Mouse (Mus musculus) left cerebral cortex, adult 18-20 months (tissue): ENCODE results near the gene Gm37240. TPM values are rescaled to one million over a fixed set of nuclear protein-coding genes. Genes with fewer than 3 reads are reported as not detected.

Source experiments
- DNase-seq, 2 experiments: peaks; one replicate each; pipeline ENCODE4 v3.0.0; 2021 to 2022; ENCODE audit warnings: low spot score in 2 of 2, mixed read lengths in 1 of 2
- total RNA-seq, 2 experiments: library from RNA; stranded (reverse); gene quantifications; 2 replicates each; pipeline ENCODE4 v1.2.3; 2021

Gm37240 gene
- total RNA-seq, 2 experiments from 2014 or later: 2.3 TPM; not detected in 1

GRCm38 (mm10) chr3:84815461-84815860, 1071.9 kb downstream of the Gm37240 start:
- peak; percentile 36 to 39 for DNase-seq

DNA sequence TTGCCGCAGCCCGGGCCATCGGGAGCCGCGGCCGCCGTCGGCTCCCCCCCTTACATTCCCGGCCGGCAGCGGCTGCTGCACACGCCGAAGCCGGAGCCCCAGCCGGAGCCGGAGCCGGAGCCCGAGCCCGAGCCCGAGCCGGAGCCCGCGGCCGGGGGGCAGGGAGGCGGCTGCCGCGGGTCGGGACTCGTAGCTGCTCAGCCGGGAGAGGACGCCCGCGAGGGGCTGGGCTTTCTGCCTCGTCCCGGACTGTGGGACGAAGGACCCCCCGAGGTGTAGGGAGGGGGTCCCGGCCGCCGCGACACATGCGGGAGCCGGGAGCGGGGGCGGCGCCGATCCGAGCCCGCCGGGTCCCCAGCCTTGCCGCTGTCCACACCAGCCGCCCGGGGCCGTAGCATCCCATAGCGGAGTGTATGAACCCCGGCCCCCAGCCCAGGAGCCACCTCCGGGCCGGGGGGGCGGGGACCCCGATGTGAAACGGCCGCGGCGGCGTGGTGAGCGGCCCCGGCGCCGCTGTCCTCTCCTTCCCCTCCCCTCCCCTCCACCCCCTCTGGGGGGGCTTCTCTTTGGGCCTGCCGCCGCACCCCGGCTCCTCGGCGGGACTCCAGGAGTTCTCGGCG, 1072.4 kb downstream of the Gm37240 start, which contains the start of gene Fbxw7:
Fbxw7 (plus strand) TSS at position 507 of the 620 bp plus-strand sequence.
- peak in 1 of 2 experiments; percentile 3 for DNase-seq

GRCm38 (mm10) chr3:84814157-84814761, 1073.1 kb downstream of the Gm37240 start:
- peak; percentile 100 for DNase-seq

DNA sequence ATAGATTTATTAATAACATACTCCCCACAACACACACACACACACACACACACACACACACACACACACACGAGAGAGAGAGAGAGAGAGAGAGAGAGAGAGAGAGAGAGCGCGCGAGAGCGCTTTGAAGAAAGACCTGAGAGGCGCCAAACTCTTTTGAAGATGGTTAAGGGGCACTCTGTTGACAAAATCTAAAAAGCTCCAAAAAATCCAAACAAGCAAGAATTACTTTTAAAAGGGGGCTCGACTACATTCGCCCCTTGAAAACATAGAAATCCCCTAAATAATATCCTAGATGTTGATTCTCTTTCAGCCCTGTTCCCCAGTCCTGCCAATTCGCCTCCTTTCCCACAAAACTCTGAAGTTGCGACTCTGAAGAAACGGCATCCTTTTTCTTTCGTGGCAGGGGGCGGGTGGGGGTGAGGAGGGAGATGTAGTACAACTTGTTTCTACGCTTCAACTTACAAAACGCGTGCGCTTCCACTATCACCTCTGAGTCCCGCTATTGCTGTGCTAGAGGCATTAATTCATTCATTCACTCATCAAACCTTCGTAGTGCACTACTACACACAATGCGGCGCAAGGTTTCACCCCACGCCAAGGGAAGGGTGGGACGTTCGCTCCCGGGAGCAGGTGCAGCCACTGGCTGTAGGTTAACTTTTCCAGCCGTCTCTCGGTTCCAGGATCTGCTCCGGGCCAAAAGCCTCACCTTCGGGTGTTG, 1073.7 kb downstream of the Gm37240 start:
- no peak for DNase-seq

- no peak for DNase-seq
Observed at GRCm38 (mm10) chr3:84810803-84811202, 1076.5 kb downstream of the Gm37240 start.

DNA sequence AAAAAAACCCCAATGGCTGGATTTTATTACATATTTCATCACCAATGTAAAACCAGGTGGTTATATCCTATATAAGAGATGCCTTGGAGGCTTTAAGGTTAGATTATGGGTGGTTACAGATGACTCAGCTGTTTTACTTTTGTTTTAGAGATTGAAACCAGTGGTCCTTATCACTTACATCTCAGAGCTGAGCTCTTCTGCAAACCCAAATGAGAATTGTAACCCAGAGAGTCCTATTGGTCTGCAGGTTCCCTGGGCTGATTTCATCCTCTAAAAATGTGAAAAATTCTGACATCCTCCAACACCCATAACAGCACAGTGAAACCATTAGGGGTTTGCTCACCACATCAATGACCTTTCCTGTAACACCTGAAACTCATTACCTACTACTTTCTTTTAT, 1078.4 kb downstream of the Gm37240 start:
- no peak for DNase-seq

GRCm38 (mm10) chr3:84807826-84808225, 1079.5 kb downstream of the Gm37240 start:
- no peak for DNase-seq

- no peak for DNase-seq
Observed at GRCm38 (mm10) chr3:84806206-84806605, 1081.1 kb downstream of the Gm37240 start.

- no peak for DNase-seq
Observed at GRCm38 (mm10) chr3:84804036-84804435, 1083.3 kb downstream of the Gm37240 start.

GRCm38 (mm10) chr3:84787914-84788313, 1099.4 kb downstream of the Gm37240 start:
- DNase-seq: no peak

GRCm38 (mm10) chr3:84776084-84776483, 1111.2 kb downstream of the Gm37240 start:
- no peak for DNase-seq

DNA sequence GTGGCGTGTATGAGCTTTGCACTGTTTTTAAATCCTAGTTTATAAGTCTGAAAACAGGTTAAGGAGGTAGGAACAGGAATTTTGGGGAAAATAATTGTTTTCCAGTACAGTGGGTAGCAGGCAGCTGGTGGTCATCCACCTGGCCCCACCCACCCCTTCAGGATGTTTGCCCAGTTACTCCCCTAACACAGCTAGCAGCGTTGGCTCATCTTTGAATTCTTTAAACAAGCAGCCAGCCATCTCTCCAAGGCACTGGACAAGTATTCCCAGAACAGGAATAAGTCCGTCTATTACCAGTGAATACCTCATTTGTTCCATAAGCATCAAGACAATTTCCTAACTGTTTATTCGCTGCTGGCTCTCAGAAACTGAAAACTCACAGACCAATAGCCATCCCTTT, 1111.7 kb downstream of the Gm37240 start:
- DNase-seq: no peak

DNA sequence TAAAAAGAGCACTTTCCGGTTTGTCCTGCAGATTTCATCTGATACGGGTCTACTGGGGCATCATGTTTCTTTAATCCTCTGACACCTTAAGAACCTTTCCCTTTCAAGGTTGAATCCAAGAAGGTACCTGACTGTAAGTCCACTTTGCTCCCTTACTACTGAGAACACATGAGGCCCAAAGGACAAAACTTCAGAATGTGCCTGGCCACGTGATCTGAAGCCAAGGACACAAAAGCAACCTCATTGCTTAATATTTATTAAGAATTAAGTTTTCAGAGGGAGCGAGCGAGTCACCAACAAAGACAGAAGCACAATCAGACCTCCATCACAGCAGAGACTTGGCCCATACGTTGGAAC, 1112.3 kb downstream of the Gm37240 start:
- no peak for DNase-seq

GRCm38 (mm10) chr3:84774246-84775066, 1112.9 kb downstream of the Gm37240 start:
- no peak for DNase-seq

DNA sequence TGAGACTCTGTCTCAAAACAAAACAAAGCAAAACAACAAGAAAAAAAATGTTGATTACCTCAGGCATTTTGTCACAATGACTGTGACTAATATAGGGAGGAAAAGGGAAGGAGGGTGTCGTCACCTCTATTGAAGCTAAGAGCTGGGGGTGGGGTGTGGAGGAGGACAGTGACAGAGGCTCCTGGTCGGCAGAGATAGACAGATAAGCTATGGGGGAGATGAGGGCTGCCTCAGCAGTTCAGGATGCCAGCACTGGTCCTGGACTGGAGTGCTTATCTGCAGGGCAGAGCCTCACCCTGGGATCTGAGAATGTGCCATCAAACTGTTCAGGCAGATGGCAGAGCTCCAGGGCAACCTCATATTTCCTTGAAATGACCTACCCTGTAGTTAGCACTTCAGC, 1115.3 kb downstream of the Gm37240 start:
- DNase-seq: no peak

DNA sequence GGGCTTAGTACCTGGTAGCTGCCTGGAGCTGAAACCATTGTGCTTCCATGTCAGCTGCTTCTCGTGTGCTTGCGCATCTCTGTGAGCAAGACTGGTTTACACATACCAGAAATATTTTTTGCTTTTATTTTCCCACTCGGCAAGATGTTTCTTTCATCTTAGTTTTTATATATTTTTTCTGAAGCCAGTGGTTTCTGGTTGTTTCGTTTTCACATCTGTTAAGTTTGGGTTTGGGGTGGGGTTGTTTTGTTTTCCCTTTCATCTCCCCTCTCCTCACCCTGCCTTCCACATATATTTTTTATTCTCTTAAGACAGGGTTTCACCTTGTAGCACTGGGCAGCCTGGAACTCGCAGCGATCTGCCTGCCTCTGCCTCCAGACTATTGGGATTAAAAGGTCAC, 1116.8 kb downstream of the Gm37240 start:
- DNase-seq: no peak

DNA sequence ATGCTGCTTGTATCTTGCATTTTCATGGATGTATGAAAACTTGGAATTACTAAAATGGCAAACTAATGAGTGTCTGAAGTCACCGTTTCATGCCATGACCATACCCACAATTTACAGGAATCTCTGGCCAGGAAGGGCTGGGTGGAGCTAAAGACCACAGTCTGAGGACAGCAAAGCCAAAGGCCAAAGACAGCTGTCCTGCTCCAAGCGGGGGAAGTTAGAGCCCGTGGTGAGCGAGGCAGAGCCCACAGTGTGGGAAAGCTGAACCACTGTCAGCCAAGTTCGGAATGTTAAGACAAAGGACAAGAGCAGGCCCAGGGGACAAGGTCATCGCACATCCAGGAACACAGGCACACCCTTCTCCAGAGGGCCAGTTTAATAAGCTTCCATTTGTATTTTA, 1117.9 kb downstream of the Gm37240 start:
- no peak for DNase-seq

- DNase-seq: no peak
Observed at GRCm38 (mm10) chr3:84768940-84769339, 1118.4 kb downstream of the Gm37240 start.

GRCm38 (mm10) chr3:84753816-84754215, 1133.5 kb downstream of the Gm37240 start:
- no peak for DNase-seq

DNA sequence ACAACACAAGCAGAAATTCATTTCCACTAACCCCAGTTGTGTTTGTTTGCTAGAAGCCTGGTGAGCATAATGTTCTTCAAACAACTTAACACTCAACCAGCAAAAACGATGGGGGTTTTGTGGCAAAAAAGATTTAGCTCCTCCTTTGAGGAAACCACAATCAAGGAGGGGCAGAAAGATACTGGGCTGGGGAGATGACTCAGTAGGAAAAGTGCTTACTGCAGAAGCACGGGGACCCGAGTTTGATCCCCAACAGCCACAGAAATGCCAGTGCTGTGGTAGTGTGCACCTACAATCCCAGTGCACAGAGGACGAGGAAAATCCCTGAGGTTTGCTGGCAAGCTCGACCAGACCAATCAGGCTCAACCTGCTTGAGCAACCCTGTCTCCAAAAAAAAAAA, 1138.1 kb downstream of the Gm37240 start:
- DNase-seq: no peak

- no peak for DNase-seq
Observed at GRCm38 (mm10) chr3:84748139-84748538, 1139.2 kb downstream of the Gm37240 start.
